Comparison of ENCODE assay signal across 8 mouse cellular contexts in the genomic region with DNA sequence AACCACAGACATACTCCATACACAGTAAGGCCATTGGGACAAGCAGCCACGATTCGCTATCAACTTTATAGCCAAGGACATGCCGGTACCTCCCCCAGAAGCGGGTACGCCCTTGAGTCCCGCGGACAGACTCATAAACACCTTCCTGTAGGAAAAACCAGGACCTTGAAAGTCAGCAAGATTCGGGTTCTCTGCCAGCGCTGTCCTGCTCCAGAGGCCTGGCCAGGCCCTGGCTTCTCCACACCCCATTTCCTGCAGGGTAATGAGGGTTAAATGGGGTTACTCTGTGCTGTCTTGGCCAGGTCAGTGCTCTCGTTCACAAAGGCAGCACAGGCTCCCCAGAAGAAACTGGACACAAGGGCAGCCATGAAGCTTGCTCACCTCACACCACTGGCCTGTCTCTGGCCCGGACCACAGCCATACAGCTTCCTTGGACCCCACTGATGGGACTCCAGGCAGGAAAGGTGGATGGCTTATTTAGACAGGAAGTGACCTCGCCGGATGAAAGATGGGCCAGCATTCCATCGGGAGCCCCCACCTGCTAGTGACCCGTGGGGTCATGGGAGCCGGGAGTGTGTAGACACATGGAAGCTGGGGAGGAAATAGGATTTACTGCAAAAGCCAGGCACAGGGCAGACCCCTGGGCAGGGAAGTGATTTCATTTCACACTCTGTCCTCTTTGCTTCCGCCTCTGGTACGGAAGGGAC. TPM values are rescaled to one million over a fixed set of nuclear protein-coding genes. Genes with fewer than 3 reads are reported as not detected.
DNase-seq lines count a peak whose midpoint lies in the region; ATAC-seq and TF ChIP-seq lines count a peak whose summit lies in the region.

No protein-coding gene starts in this region.

- H3K27me3 ChIP-seq in hindbrain, embryonic 10.5 days (ENCODE audit: insufficient read depth, poor library complexity, severe bottlenecking): no peaks in the 10 kb centered on the region
- no peaks in the 10 kb centered on the region for H3K27me3 ChIP-seq in hindbrain, embryonic 11.5 days (ENCODE audit: control insufficient read depth, insufficient read depth, low read length)
- no peaks in the 10 kb centered on the region for H3K27me3 ChIP-seq in intestine, postnatal 0 days (replicated peaks; ENCODE audit: control insufficient read depth, insufficient read depth, low read length)
- H3K27me3 ChIP-seq in lung, embryonic 16.5 days (ENCODE audit: control insufficient read depth, insufficient read depth, low read depth, low read length): no peaks in the 10 kb centered on the region

- H3K4me1 ChIP-seq in hindbrain, embryonic 10.5 days (replicated peaks): peaks cover 76% of the 10 kb centered on the region
- no peaks in the 10 kb centered on the region for H3K4me1 ChIP-seq in hindbrain, embryonic 11.5 days (replicated peaks; ENCODE audit: control insufficient read depth, insufficient read depth, low read length)
- H3K4me1 ChIP-seq in intestine, postnatal 0 days (replicated peaks; ENCODE audit: control insufficient read depth, insufficient read depth, low read length): no peaks in the 10 kb centered on the region
- H3K4me1 ChIP-seq in lung, embryonic 16.5 days (replicated peaks; ENCODE audit: control insufficient read depth, insufficient read depth, low read length): peaks cover 55% of the 10 kb centered on the region

- WGBS in hindbrain, embryonic 10.5 days: 70% methylated on average over 18 of the region's 18 CpGs
- WGBS in hindbrain, embryonic 11.5 days: 72% methylated on average over 18 of the region's 18 CpGs
- 53% methylated on average over 18 of the region's 18 CpGs for WGBS in intestine, postnatal 0 days
- 51% methylated on average over 18 of the region's 18 CpGs for WGBS in lung, embryonic 16.5 days

- DNase-seq in hindbrain, embryonic 10.5 days (ENCODE audit: low spot score): peak; percentile 27
- no peak for DNase-seq in hindbrain, embryonic 11.5 days (ENCODE audit: low spot score)
- peak; percentile 73 for DNase-seq in gastrocnemius, postnatal 25 days
- no peak for DNase-seq in thymus, postnatal 10 days (ENCODE audit: low spot score in 2 of 2)
- DNase-seq in frontal cortex, postnatal 25 days (ENCODE audit: low spot score in 2 of 2): no peak
- DNase-seq in thymus, postnatal 36 days: no peak

- H3K9ac ChIP-seq in hindbrain, embryonic 11.5 days (ENCODE audit: low read depth, low read length): no peak overlapping the region
- H3K9ac ChIP-seq in intestine, postnatal 0 days (ENCODE audit: low read depth, low read length): no peak overlapping the region
- H3K9ac ChIP-seq in lung, embryonic 16.5 days (ENCODE audit: low read length): no peak overlapping the region; the same call in 1 of the 2 replicates

- ATAC-seq in hindbrain, embryonic 11.5 days (ENCODE audit: low FRiP score): no peak
- no peak for ATAC-seq in intestine, postnatal 0 days
- peak; percentile 43 for ATAC-seq in lung, embryonic 16.5 days (ENCODE audit: low read depth)

- peak overlapping the region; percentile 50; the same call in 1 of the 2 replicates for H3K27ac ChIP-seq in hindbrain, embryonic 10.5 days
- H3K27ac ChIP-seq in hindbrain, embryonic 11.5 days (ENCODE audit: low read depth, low read length): no peak overlapping the region; the same call in 1 of the 2 replicates
- 0 out of 2 replicates have a peak overlapping the region, but pooled peaks have one; percentile 7 for H3K27ac ChIP-seq in intestine, postnatal 0 days (ENCODE audit: low read depth, low read length)
- peak overlapping the region; percentile 78 for H3K27ac ChIP-seq in lung, embryonic 16.5 days (ENCODE audit: low read length)

- 0 out of 2 replicates have a peak, but pooled peaks cover 7% of the 10 kb centered on the region for H3K36me3 ChIP-seq in hindbrain, embryonic 10.5 days
- H3K36me3 ChIP-seq in hindbrain, embryonic 11.5 days (ENCODE audit: control insufficient read depth, insufficient read depth, low read length): no peaks in the 10 kb centered on the region
- H3K36me3 ChIP-seq in intestine, postnatal 0 days (ENCODE audit: control insufficient read depth, insufficient read depth): no peaks in the 10 kb centered on the region
- H3K36me3 ChIP-seq in lung, embryonic 16.5 days (ENCODE audit: control insufficient read depth, insufficient read depth, low read length): no peaks in the 10 kb centered on the region

- H3K9me3 ChIP-seq in hindbrain, embryonic 10.5 days: no peaks in the 10 kb centered on the region
- H3K9me3 ChIP-seq in hindbrain, embryonic 11.5 days (ENCODE audit: control insufficient read depth, low read length): no peaks in the 10 kb centered on the region
- H3K9me3 ChIP-seq in intestine, postnatal 0 days (ENCODE audit: control insufficient read depth): no peaks in the 10 kb centered on the region
- no peaks in the 10 kb centered on the region for H3K9me3 ChIP-seq in lung, embryonic 16.5 days (ENCODE audit: control insufficient read depth, low read length)

- no peak overlapping the region for H3K4me2 ChIP-seq in hindbrain, embryonic 11.5 days (replicated peaks; ENCODE audit: low read depth, low read length)
- H3K4me2 ChIP-seq in intestine, postnatal 0 days (replicated peaks; ENCODE audit: low read depth): no peak overlapping the region
- H3K4me2 ChIP-seq in lung, embryonic 16.5 days (ENCODE audit: low read depth, low read length): peak overlapping the region; percentile 13; the same call in 1 of the 2 replicates

- TF ChIP-seq CTCF in intestine, postnatal 0 days (IDR thresholded peaks at IDR 0.05; ENCODE audit: low read depth): no peak

- no peak overlapping the region for H3K4me3 ChIP-seq in hindbrain, embryonic 10.5 days
- H3K4me3 ChIP-seq in hindbrain, embryonic 11.5 days (ENCODE audit: low read depth, low read length): no peak overlapping the region
- H3K4me3 ChIP-seq in intestine, postnatal 0 days (ENCODE audit: low read depth, low read length): no peak overlapping the region
- no peak overlapping the region for H3K4me3 ChIP-seq in lung, embryonic 16.5 days (ENCODE audit: low read length)

RNA-seq across cellular contexts. Expression of a gene that starts 12.9 kb away (rescaled TPM):
- 35.7 and 40.3 TPM in 2 replicates for polyA plus RNA-seq in hindbrain, embryonic 10.5 days (2016; fragmentation: Nextera tagmentation; extraction: Ambion mirVana)
- 13.6 and 15.9 TPM in 2 replicates for polyA plus RNA-seq in hindbrain, embryonic 11.5 days (2014; fragmentation: Nextera tagmentation; extraction: Ambion mirVana)
- 1 to 10 TPM; 3.8 to 9.8 TPM for total RNA-seq in gastrocnemius, postnatal 25 days (2021)
- polyA plus RNA-seq in intestine, postnatal 0 days (2015; fragmentation: Nextera tagmentation; extraction: Ambion mirVana): 4.1 and 4.4 TPM in 2 replicates
- 49.4 and 49.9 TPM in 2 replicates for polyA plus RNA-seq in lung, embryonic 16.5 days (2015; fragmentation: Nextera tagmentation; extraction: Ambion mirVana)

RNA-seq across cellular contexts. Expression of a gene that starts 47.3 kb away (rescaled TPM):
- polyA plus RNA-seq in hindbrain, embryonic 10.5 days (2016; fragmentation: Nextera tagmentation; extraction: Ambion mirVana): 0.12 and 0.24 TPM in 2 replicates
- polyA plus RNA-seq in hindbrain, embryonic 11.5 days (2014; fragmentation: Nextera tagmentation; extraction: Ambion mirVana): 0.12 TPM in 1 of 2 replicates, not detected in the other
- not detected for total RNA-seq in gastrocnemius, postnatal 25 days (2021)
- polyA plus RNA-seq in intestine, postnatal 0 days (2015; fragmentation: Nextera tagmentation; extraction: Ambion mirVana): 0.10 TPM in 1 of 2 replicates, not detected in the other
- 0.16 and 0.20 TPM in 2 replicates for polyA plus RNA-seq in lung, embryonic 16.5 days (2015; fragmentation: Nextera tagmentation; extraction: Ambion mirVana)

Comparison
In these comparisons a context has a peak if more than half of its experiments do, and no peak if none do; other contexts are left out.
1. DNase-seq: peak in hindbrain, embryonic 10.5 days (single experiment) and gastrocnemius, postnatal 25 days (single experiment); none in hindbrain, embryonic 11.5 days (single experiment), thymus, postnatal 10 days (0 of 2), frontal cortex, postnatal 25 days (0 of 2) and thymus, postnatal 36 days (0 of 2).